Mouse (Mus musculus) limb, embryonic 12.5 days (tissue): ENCODE measurements around the gene Tshz2. TPM values are rescaled to one million over a fixed set of nuclear protein-coding genes. Genes with fewer than 3 reads are reported as not detected.
A peak's percentile ranks its signal among the peaks of the same experiment; 100 is the strongest.

ENCODE experiments used
- ATAC-seq: fragments of 200-750 bp; cut with Nextera tagmentation; 2 replicates; pipeline ENCODE4 v1.8.0; 2017; ENCODE audit warnings: low read depth, moderate TSS enrichment; ENCODE audit not compliant: insufficient number of reproducible peaks, insufficient read depth, low FRiP score, low TSS enrichment
- H3K27ac ChIP-seq: fragments of 300-500 bp; sonication (generic); 2 replicates; pipeline ENCODE4 v1.5.1; 2016; ENCODE audit warnings: mild to moderate bottlenecking, moderate library complexity
- H3K27me3 ChIP-seq: fragments of 300-500 bp; sonication (generic); 2 replicates; pipeline ENCODE4 v1.6.1; 2016; ENCODE audit warnings: mild to moderate bottlenecking, moderate library complexity
- H3K36me3 ChIP-seq: fragments of 300-500 bp; sonication (generic); 2 replicates; pipeline ENCODE4 v1.6.1; 2016; ENCODE audit warnings: mild to moderate bottlenecking, moderate library complexity
- H3K4me1 ChIP-seq: fragments of 300-500 bp; sonication (generic); replicated peaks from 2 replicates; pipeline ENCODE4 v1.6.1; 2016
- H3K4me2 ChIP-seq: fragments of 300-500 bp; sonication (generic); 2 replicates; pipeline ENCODE4 v1.6.1; 2016; ENCODE audit warnings: mild to moderate bottlenecking, moderate library complexity
- H3K4me3 ChIP-seq: fragments of 300-500 bp; sonication (generic); replicated peaks from 2 replicates; pipeline ENCODE4 v1.5.1; 2016; ENCODE audit warnings: mild to moderate bottlenecking
- H3K9ac ChIP-seq: fragments of 300-500 bp; sonication (generic); replicated peaks from 2 replicates; pipeline ENCODE4 v1.6.1; 2016; ENCODE audit warnings: mild to moderate bottlenecking, moderate library complexity
- H3K9me3 ChIP-seq: fragments of 300-500 bp; sonication (generic); 2 replicates; pipeline ENCODE4 v1.6.1; 2016; ENCODE audit warnings: mild to moderate bottlenecking, moderate library complexity
- WGBS: fragments of 180-500 bp; shearing (Covaris S2); methylation state at CpG from one replicate; pipeline ENCODE4 v1.1.7; 2016; 5-methylcytosine and 5-hydroxymethylcytosine counted together
- polyA plus RNA-seq: library from polyadenylated mRNA; unstranded; fragments of >200 nt; fragmentation: Nextera tagmentation; extraction: Ambion mirVana; gene quantifications from 2 replicates; pipeline ENCODE4 v1.2.1, GENCODE M21; 2016

Gene Tshz2
- polyA plus RNA-seq, 1 experiment from 2014 or later: 12.0 TPM

GRCm38 (mm10) chr2:169948139-169948538, 315.3 kb downstream of the Tshz2 start:
- 86% methylated on average over 6 of the region's 6 CpGs for WGBS
- Histone ChIP-seq H3K9ac (no peak overlapping the region), H3K36me3 (no peaks in the 10 kb centered on the region), H3K27ac (no peak overlapping the region), H3K9me3 (no peaks in the 10 kb centered on the region), H3K4me2 (no peak overlapping the region), H3K27me3 (no peaks in the 10 kb centered on the region), H3K4me3 (no peak overlapping the region), H3K4me1 (peaks cover 30% of the 10 kb centered on the region)
- ATAC-seq: no peak

GRCm38 (mm10) chr2:169951041-169951440, 318.2 kb downstream of the Tshz2 start:
- WGBS: 57% methylated on average over 8 of the region's 8 CpGs
- Histone ChIP-seq H3K4me3 (no peak overlapping the region), H3K27ac (no peak overlapping the region), H3K4me2 (no peak overlapping the region), H3K9ac (no peak overlapping the region), H3K27me3 (no peaks in the 10 kb centered on the region), H3K9me3 (no peaks in the 10 kb centered on the region), H3K36me3 (no peaks in the 10 kb centered on the region), H3K4me1 (peaks cover 26% of the 10 kb centered on the region)
- ATAC-seq: no peak

- no peak overlapping the region for H3K4me2 ChIP-seq
- H3K4me3 ChIP-seq: no peak overlapping the region
- peaks cover 6% of the 10 kb centered on the region; the same call in 1 of the 2 replicates for H3K9me3 ChIP-seq
- H3K27me3 ChIP-seq: no peaks in the 10 kb centered on the region
- ATAC-seq: no peak
- H3K36me3 ChIP-seq: no peaks in the 10 kb centered on the region
- no peak overlapping the region for H3K27ac ChIP-seq
- H3K9ac ChIP-seq: no peak overlapping the region
- WGBS: 88% methylated on average over 2 of the region's 2 CpGs
- H3K4me1 ChIP-seq: peaks cover 8% of the 10 kb centered on the region; the same call in 1 of the 2 replicates
Measured at GRCm38 (mm10) chr2:169952981-169953380, 320.2 kb downstream of the Tshz2 start.

- no peak for ATAC-seq
- peaks cover 16% of the 10 kb centered on the region for H3K4me1 ChIP-seq
- H3K9me3 ChIP-seq: peaks cover 6% of the 10 kb centered on the region; the same call in 1 of the 2 replicates
- no peak overlapping the region for H3K27ac ChIP-seq
- no peaks in the 10 kb centered on the region for H3K36me3 ChIP-seq
- no peaks in the 10 kb centered on the region for H3K27me3 ChIP-seq
- WGBS: 38% methylated on average over 17 of the region's 17 CpGs
- H3K4me2 ChIP-seq: no peak overlapping the region
- no peak overlapping the region for H3K4me3 ChIP-seq
- no peak overlapping the region for H3K9ac ChIP-seq
Measured at GRCm38 (mm10) chr2:169958736-169959573, 326.1 kb downstream of the Tshz2 start.

- Histone ChIP-seq H3K9me3 (peaks cover 6% of the 10 kb centered on the region; the same call in 1 of the 2 replicates), H3K36me3 (no peaks in the 10 kb centered on the region), H3K9ac (0 out of 2 replicates have a peak overlapping the region, but pooled peaks have one; percentile 23), H3K27me3 (no peaks in the 10 kb centered on the region), H3K4me1 (peaks cover 16% of the 10 kb centered on the region), H3K27ac (no peak overlapping the region), H3K4me3 (peak overlapping the region; percentile 30), H3K4me2 (peak overlapping the region; percentile 67)
- WGBS: 35% methylated on average over 24 of the region's 24 CpGs
- ATAC-seq: 0 out of 2 replicates have a peak, but pooled peaks have one; percentile 26
Measured at GRCm38 (mm10) chr2:169961463-169962230, 328.8 kb downstream of the Tshz2 start.

GRCm38 (mm10) chr2:169962231-169962600, 329.4 kb downstream of the Tshz2 start:
- peak overlapping the region; percentile 30; the same call in 1 of the 2 replicates for H3K4me3 ChIP-seq
- ATAC-seq: no peak
- no peaks in the 10 kb centered on the region for H3K36me3 ChIP-seq
- H3K4me1 ChIP-seq: peaks cover 16% of the 10 kb centered on the region
- no peak overlapping the region for H3K9ac ChIP-seq
- 0 out of 2 replicates have a peak, but pooled peaks cover under 1% of the 10 kb centered on the region for H3K9me3 ChIP-seq
- WGBS: 60% methylated on average over 8 of the region's 8 CpGs
- no peaks in the 10 kb centered on the region for H3K27me3 ChIP-seq
- H3K4me2 ChIP-seq: peak overlapping the region; percentile 67
- peak overlapping the region; percentile 29; the same call in 1 of the 2 replicates for H3K27ac ChIP-seq

GRCm38 (mm10) chr2:169962776-169963175, 330.0 kb downstream of the Tshz2 start:
- Histone ChIP-seq H3K27me3 (no peaks in the 10 kb centered on the region), H3K9ac (no peak overlapping the region), H3K9me3 (no peaks in the 10 kb centered on the region), H3K4me3 (no peak overlapping the region), H3K36me3 (no peaks in the 10 kb centered on the region), H3K4me2 (no peak overlapping the region), H3K27ac (peak overlapping the region; percentile 29; the same call in 1 of the 2 replicates), H3K4me1 (peaks cover 16% of the 10 kb centered on the region)
- 67% methylated on average over 8 of the region's 8 CpGs for WGBS
- ATAC-seq: no peak

GRCm38 (mm10) chr2:169970481-169970880, 337.7 kb downstream of the Tshz2 start:
- Histone ChIP-seq H3K9ac (no peak overlapping the region), H3K4me2 (no peak overlapping the region), H3K4me1 (no peaks in the 10 kb centered on the region), H3K4me3 (no peak overlapping the region), H3K27ac (no peak overlapping the region), H3K9me3 (peaks cover 11% of the 10 kb centered on the region; the same call in 1 of the 2 replicates), H3K36me3 (no peaks in the 10 kb centered on the region), H3K27me3 (no peaks in the 10 kb centered on the region)
- WGBS: 95% methylated on average over 6 of the region's 6 CpGs
- ATAC-seq: no peak

GRCm38 (mm10) chr2:169982925-169983324, 350.1 kb downstream of the Tshz2 start:
- Histone ChIP-seq H3K4me1 (no peaks in the 10 kb centered on the region), H3K9me3 (0 out of 2 replicates have a peak, but pooled peaks cover 4% of the 10 kb centered on the region), H3K36me3 (no peaks in the 10 kb centered on the region), H3K27me3 (no peaks in the 10 kb centered on the region), H3K4me2 (no peak overlapping the region), H3K27ac (no peak overlapping the region), H3K9ac (no peak overlapping the region), H3K4me3 (no peak overlapping the region)
- no peak for ATAC-seq
- WGBS: 82% methylated on average over 10 of the region's 10 CpGs

- Histone ChIP-seq H3K9me3 (0 out of 2 replicates have a peak, but pooled peaks cover under 1% of the 10 kb centered on the region), H3K36me3 (no peaks in the 10 kb centered on the region), H3K27me3 (no peaks in the 10 kb centered on the region), H3K9ac (no peak overlapping the region), H3K27ac (no peak overlapping the region), H3K4me2 (0 out of 2 replicates have a peak overlapping the region, but pooled peaks have one; percentile 2), H3K4me3 (no peak overlapping the region), H3K4me1 (no peaks in the 10 kb centered on the region)
- WGBS: 61% methylated on average over 13 of the region's 13 CpGs
- no peak for ATAC-seq
Measured at GRCm38 (mm10) chr2:169987186-169987585, 354.4 kb downstream of the Tshz2 start.

- Histone ChIP-seq H3K4me3 (no peak overlapping the region), H3K4me1 (no peaks in the 10 kb centered on the region), H3K4me2 (no peak overlapping the region), H3K27ac (no peak overlapping the region), H3K36me3 (no peaks in the 10 kb centered on the region), H3K27me3 (no peaks in the 10 kb centered on the region), H3K9ac (no peak overlapping the region), H3K9me3 (no peaks in the 10 kb centered on the region)
- ATAC-seq: no peak
- 100% methylated on average over 1 of the region's 1 CpGs for WGBS
Measured at GRCm38 (mm10) chr2:169989186-169989585, 356.4 kb downstream of the Tshz2 start.
